8 mouse cellular contexts compared by ENCODE assay signal in the genomic region with DNA sequence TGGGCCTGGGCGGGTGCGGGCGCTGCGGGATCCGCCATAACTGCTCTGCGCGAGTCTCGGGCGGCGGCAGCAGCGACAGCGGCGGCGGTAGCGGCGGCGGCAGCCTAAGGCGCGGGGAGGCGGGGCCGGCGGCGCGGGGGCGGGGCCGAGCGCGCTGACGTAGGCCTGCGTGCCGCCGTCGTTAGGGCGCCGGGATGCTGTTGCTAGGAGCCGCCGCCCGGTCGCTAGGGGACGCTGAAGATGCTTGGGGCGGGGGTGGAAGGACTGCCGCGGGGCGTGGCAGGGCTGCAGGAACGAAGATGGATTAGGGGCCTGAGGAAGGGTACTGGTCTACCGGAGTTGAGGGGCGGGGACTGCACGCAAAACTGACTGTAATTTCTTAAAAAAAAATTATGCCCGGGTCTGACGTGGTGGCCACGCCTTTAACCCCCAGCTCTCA. TPM values are rescaled to one million over a fixed set of nuclear protein-coding genes. Genes with fewer than 3 reads are reported as not detected.
DNase-seq lines count a peak whose midpoint lies in the region; ATAC-seq and TF ChIP-seq lines count a peak whose summit lies in the region.

TSS of gene Ube2o (minus strand) at position 72 of the 439 bp plus-strand sequence.

- peak within 1 kb of the TSS; percentile 77 for H3K4me2 ChIP-seq in forebrain, embryonic 14.5 days (ENCODE audit: low read length)
- H3K4me2 ChIP-seq in liver, embryonic 16.5 days (ENCODE audit: low read depth, low read length): peak within 1 kb of the TSS; percentile 90
- peak within 1 kb of the TSS; percentile 70 for H3K4me2 ChIP-seq in neural tube, embryonic 15.5 days

- peak within 1 kb of the TSS; percentile 79 for H3K9ac ChIP-seq in ES-E14 (ENCODE audit: insufficient read depth, low read depth, low read length, poor library complexity, severe bottlenecking)
- peak within 1 kb of the TSS; percentile 90 for H3K9ac ChIP-seq in forebrain, embryonic 14.5 days (ENCODE audit: low read length)
- H3K9ac ChIP-seq in liver, embryonic 16.5 days (ENCODE audit: low read depth, low read length): peak within 1 kb of the TSS; percentile 99
- H3K9ac ChIP-seq in neural tube, embryonic 15.5 days (replicated peaks): peak within 1 kb of the TSS; percentile 95

- H3K36me3 ChIP-seq in ES-E14 (ENCODE audit: control insufficient read depth, insufficient read depth, low read length, poor library complexity, severe bottlenecking): no peaks in the 10 kb centered on the region; the same call in 1 of the 2 replicates
- no peaks in the 10 kb centered on the region for H3K36me3 ChIP-seq in forebrain, embryonic 14.5 days (ENCODE audit: control insufficient read depth, insufficient read depth, low read length)
- H3K36me3 ChIP-seq in liver, embryonic 16.5 days (ENCODE audit: control insufficient read depth, insufficient read depth): no peaks in the 10 kb centered on the region
- H3K36me3 ChIP-seq in neural tube, embryonic 15.5 days: no peaks in the 10 kb centered on the region

- no peak within 1 kb of the TSS for H3K27ac ChIP-seq in ES-E14 (ENCODE audit: insufficient read depth, low read depth, low read length, poor library complexity, severe bottlenecking)
- peak within 1 kb of the TSS; percentile 90 for H3K27ac ChIP-seq in forebrain, embryonic 14.5 days (ENCODE audit: low read depth, low read length)
- H3K27ac ChIP-seq in liver, embryonic 16.5 days (ENCODE audit: low read length): peak within 1 kb of the TSS; percentile 96
- peak within 1 kb of the TSS; percentile 91 for H3K27ac ChIP-seq in neural tube, embryonic 15.5 days (replicated peaks)

- H3K4me1 ChIP-seq in ES-E14 (ENCODE audit: control insufficient read depth in 2 of 2, insufficient read depth in 2 of 2, low read length in 2 of 2, poor library complexity in 1 of 2): peaks cover 5 to 8% of the 10 kb centered on the region in 2 experiments; a peak in 3 of 4 replicates
- peaks cover 10% of the 10 kb centered on the region for H3K4me1 ChIP-seq in forebrain, embryonic 14.5 days (ENCODE audit: control insufficient read depth, insufficient read depth, low read length)
- peaks cover 32% of the 10 kb centered on the region for H3K4me1 ChIP-seq in liver, embryonic 16.5 days (ENCODE audit: control insufficient read depth, low read depth, low read length)
- H3K4me1 ChIP-seq in neural tube, embryonic 15.5 days: peaks cover 42% of the 10 kb centered on the region

- DNase-seq in ES-E14 (ENCODE audit: low read depth, low spot score): peak; percentile 80
- peak; percentile 87 for DNase-seq in forebrain, embryonic 14.5 days (ENCODE audit: low spot score)
- DNase-seq in heart, postnatal 10 days: peak; percentile 88 to 90
- peak; percentile 39 for DNase-seq in large intestine, adult 2 months (ENCODE audit: low read depth, low spot score)
- peak; percentile 95 for DNase-seq in testis, postnatal 10 days (ENCODE audit: low spot score)

- no peaks in the 10 kb centered on the region for H3K27me3 ChIP-seq in forebrain, embryonic 14.5 days (replicated peaks; ENCODE audit: control insufficient read depth, insufficient read depth, low read length)
- H3K27me3 ChIP-seq in liver, embryonic 16.5 days (ENCODE audit: control insufficient read depth, insufficient read depth, low read depth, low read length): no peaks in the 10 kb centered on the region
- no peaks in the 10 kb centered on the region for H3K27me3 ChIP-seq in neural tube, embryonic 15.5 days (replicated peaks)

- H3K9me3 ChIP-seq in ES-E14 (ENCODE audit: control insufficient read depth, insufficient read depth, low read depth, low read length): no peaks in the 10 kb centered on the region
- H3K9me3 ChIP-seq in forebrain, embryonic 14.5 days (replicated peaks; ENCODE audit: control insufficient read depth, low read length): no peaks in the 10 kb centered on the region
- H3K9me3 ChIP-seq in liver, embryonic 16.5 days (replicated peaks; ENCODE audit: control insufficient read depth, low read length): no peaks in the 10 kb centered on the region
- H3K9me3 ChIP-seq in neural tube, embryonic 15.5 days (replicated peaks): no peaks in the 10 kb centered on the region

- under 1% methylated on average over 46 of the region's 51 CpGs for WGBS in forebrain, embryonic 14.5 days
- WGBS in large intestine, adult 2 months: 2% methylated on average over 42 of the region's 51 CpGs
- 1% methylated on average over 34 of the region's 51 CpGs for WGBS in liver, embryonic 16.5 days (ENCODE audit: insufficient replicate concordance)
- WGBS in neural tube, embryonic 15.5 days: 2% methylated on average over 46 of the region's 51 CpGs

- intact Hi-C loops in heart, postnatal 10 days (cut with DNase I): no loop called here

- ATAC-seq in cerebellum, adult (ENCODE audit: insufficient number of reproducible peaks, low FRiP score, low TSS enrichment): peak; percentile 79; the same call in 1 of the 2 replicates
- peak; percentile 95 for ATAC-seq in forebrain, embryonic 14.5 days
- peak; percentile 83 for ATAC-seq in liver, embryonic 16.5 days (ENCODE audit: low read depth)
- ATAC-seq in neural tube, embryonic 15.5 days (ENCODE audit: low FRiP score): peak; percentile 92

- H3K4me3 ChIP-seq in ES-E14 (ENCODE audit: insufficient read depth in 1 of 2, low read depth in 1 of 2, low read length in 2 of 2, poor library complexity in 1 of 2, severe bottlenecking in 1 of 2): peak within 1 kb of the TSS; percentile 81 to 91
- H3K4me3 ChIP-seq in forebrain, embryonic 14.5 days (ENCODE audit: low read depth, low read length): peak within 1 kb of the TSS; percentile 89
- peak within 1 kb of the TSS; percentile 93 for H3K4me3 ChIP-seq in liver, embryonic 16.5 days (ENCODE audit: low read depth, low read length)
- peak within 1 kb of the TSS; percentile 98 for H3K4me3 ChIP-seq in neural tube, embryonic 15.5 days (replicated peaks)

- in situ Hi-C loops in ES-E14 (cut with MboI; ENCODE audit: low sequenced_read_pairs in 2 of 2, unreplicated experiment in 2 of 2): no loop called here

TF ChIP-seq in ES-E14, 5 proteins besides CTCF, POLR2A, EP300 and RAD21:
- TF ChIP-seq HCFC1 (IDR thresholded peaks at IDR 0.05; ENCODE audit: borderline replicate concordance, insufficient read depth, low read length): no peak
- no peak for TF ChIP-seq ZNF384 (IDR thresholded peaks at IDR 0.05; ENCODE audit: low read depth, low read length)
- TF ChIP-seq MAFK (IDR thresholded peaks at IDR 0.05; ENCODE audit: insufficient read depth, low read depth, low read length): no peak
- TF ChIP-seq CHD2 (IDR thresholded peaks at IDR 0.05; ENCODE audit: low read depth, low read length): no peak
- TF ChIP-seq ZC3H11A (IDR thresholded peaks at IDR 0.05; ENCODE audit: borderline replicate concordance, low read depth, low read length): no peak

RNA-seq across cellular contexts. Expression of gene Ube2o, which starts in this region (rescaled TPM):
- 45.2 and 50.0 TPM in 2 replicates for total RNA-seq in ES-E14 (2012; rRNA removed)
- polyA plus RNA-seq in forebrain, embryonic 14.5 days (2014; fragmentation: Nextera tagmentation; extraction: Ambion mirVana): 16.7 and 20.7 TPM in 2 replicates
- 10 to 100 TPM; 28.5 to 33.7 TPM for total RNA-seq in heart, postnatal 10 days (2021)
- polyA plus RNA-seq in large intestine, adult 2 months (2012; rRNA removed): 7.6 and 8.4 TPM in 2 replicates
- polyA plus RNA-seq in liver, embryonic 16.5 days (2015; fragmentation: Nextera tagmentation; extraction: Ambion mirVana): 15.1 and 18.1 TPM in 2 replicates
- polyA plus RNA-seq in neural tube, embryonic 15.5 days (2015; fragmentation: Nextera tagmentation; extraction: Ambion mirVana): 19.2 and 32.4 TPM in 2 replicates

Comparison
In these comparisons a context has a peak if more than half of its experiments do, and no peak if none do; other contexts are left out.
1. DNase-seq: peak in every context shown above with its lines; median percentile 95 in testis, postnatal 10 days; 89 in heart, postnatal 10 days; 87 in forebrain, embryonic 14.5 days; 80 in ES-E14; 39 in large intestine, adult 2 months.